Mouse (Mus musculus): ENCODE measurements around the gene Accs. TPM values are rescaled to one million over a fixed set of nuclear protein-coding genes. Genes with fewer than 3 reads are reported as not detected.

Gene Accs
- total RNA-seq (2015) (11.0 and 12.1 TPM in 2 replicates), total RNA-seq (2017) (11.3 and 16.5 TPM in 2 replicates)

DNA sequence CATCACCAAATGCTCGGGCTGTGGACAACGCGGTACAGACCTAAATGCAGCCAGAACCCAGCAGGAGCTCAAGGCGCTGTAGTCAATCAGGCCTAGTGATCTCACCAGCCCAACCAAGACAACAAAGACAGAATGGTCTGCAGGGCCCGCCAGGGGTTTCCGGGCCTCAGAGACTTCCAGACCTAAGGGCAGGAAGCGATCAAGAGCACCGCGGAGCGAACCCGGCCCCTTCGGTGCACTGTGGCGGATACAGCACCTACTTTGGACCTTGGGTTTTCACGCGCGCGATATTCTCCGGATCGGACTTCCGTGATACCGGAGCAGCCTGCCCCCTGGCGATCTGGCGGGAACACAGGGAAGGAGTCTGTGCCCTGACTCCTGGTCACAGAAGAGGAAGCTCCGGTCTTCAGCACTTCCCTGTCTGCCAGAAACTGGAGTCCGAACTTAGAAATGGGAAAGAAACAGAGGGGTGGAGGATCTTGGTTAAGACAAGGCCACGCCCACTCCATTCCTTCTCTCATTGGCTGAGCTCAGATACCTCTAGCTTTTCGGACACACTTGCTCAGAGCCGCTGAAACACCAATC is at the start of gene Accs:
Gene Accs, minus strand, starts transcription at position 439 of the 585 bp plus-strand sequence.
- peak; percentile 90 for ATAC-seq (replicated peaks; ENCODE audit: poor library complexity)

DNA sequence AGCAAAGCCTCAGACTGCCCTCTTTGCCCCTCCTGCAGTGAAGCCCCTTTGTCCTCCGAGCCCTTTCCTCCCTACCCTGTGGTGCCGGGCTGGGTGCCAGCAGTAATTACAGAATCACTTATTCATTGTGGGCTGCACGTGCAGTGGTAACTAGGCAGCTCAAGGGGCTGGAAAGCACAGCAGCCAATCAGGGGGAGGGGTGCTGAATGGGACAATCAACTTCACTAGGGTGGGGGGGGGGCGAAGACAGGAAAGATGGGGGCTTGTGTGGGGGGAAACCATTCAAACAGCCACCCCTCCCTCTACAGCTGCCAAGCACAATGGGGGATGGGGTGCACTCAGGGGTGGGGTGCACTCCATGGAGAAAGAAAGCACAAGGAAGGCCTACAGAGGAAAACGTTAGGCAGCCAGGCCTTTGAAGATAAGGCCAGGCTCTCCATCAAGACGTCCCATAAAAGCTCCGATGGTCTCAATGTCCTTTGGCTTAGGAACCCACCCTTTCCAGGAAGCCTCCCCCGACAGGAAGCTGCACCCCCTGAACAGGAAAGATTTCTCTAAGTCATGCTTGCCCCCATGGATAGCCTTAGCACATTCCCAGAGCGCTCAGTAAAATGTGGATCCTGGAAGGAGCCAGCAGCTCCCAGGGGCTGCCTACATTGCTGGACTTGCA is 42.0 kb upstream of the Accs start:
- ATAC-seq (replicated peaks; ENCODE audit: poor library complexity) = peak; percentile 63

DNA sequence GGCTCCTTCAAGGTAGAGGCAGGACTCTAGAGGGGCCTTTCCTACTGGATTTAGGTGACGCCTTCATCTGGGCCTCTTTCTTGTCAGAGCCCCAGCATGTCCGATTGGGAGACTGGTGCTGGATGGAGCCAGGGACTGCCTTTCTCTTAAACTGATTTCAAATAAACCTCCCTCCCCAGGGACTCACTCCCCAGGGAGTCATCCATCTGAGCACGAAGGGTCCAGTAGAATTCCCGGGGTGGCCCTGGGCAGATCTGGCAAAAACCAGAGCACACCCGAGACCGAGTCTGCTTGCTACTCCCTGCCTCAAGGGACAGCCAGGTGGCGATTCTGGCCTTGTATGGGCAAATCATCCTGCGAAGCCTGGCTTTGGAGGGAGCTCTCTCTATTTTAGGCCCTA is 40.4 kb upstream of the Accs start:
- no peak for ATAC-seq (replicated peaks; ENCODE audit: poor library complexity)

DNA sequence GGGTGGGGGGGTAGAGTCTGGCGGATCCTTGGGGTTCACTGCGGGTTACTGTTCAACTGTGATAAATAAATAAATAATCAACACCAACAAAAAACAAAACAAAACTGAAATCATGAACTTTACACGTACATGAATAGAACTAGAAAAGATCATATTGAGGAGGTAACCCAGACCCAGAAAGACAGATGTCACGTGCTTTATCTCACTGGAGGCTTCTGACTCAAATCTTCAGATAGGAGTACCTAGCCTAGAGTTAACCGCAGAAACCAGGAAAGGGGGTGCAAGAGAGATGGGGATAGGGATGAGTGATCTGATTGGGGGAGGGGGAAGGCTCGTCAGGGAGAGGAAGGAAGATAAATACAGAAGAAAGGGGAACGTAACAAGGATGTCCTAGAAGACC is 39.3 kb upstream of the Accs start:
- no peak for ATAC-seq (replicated peaks; ENCODE audit: poor library complexity)

DNA sequence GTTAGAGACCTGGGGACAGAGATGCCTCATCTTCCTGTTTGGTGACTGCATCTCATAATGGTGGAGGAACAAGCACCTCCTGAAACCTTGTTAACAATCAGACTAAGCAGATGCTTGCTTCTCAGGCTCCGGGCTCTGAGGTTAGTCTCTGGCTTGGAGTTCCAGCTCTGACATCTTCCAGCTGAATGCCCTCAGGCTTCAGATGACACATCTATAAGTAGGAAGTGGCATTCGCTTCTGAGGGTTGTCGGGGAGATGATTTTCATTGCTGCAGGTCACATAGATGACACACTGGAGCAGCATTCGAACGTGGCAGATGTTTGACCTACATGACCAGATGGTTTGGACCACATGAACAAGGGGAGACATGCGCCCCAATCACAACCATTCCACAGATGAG is 38.6 kb upstream of the Accs start:
- no peak for ATAC-seq (replicated peaks; ENCODE audit: poor library complexity)

DNA sequence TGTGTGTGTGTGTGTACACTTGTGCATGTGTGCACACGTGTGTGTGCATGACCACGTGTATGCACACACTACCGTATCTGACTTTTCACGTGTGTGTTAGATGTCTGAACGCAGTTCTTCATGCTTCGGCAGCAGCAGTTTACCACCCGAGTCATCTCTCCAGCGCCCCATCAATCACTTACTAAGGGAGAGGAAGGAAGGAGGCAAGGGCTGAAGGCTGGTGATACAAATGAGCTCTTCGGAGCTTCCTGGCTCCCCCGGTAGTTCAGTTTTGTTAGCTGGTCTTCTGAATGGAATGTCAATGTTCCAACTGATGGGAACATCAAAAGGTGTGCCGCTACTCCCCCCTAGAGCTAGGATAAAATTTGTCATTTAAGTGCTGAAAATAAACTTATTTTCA is 37.5 kb upstream of the Accs start:
- peak; percentile 18; the same call in 1 of the 2 replicates for ATAC-seq (replicated peaks; ENCODE audit: poor library complexity)

DNA sequence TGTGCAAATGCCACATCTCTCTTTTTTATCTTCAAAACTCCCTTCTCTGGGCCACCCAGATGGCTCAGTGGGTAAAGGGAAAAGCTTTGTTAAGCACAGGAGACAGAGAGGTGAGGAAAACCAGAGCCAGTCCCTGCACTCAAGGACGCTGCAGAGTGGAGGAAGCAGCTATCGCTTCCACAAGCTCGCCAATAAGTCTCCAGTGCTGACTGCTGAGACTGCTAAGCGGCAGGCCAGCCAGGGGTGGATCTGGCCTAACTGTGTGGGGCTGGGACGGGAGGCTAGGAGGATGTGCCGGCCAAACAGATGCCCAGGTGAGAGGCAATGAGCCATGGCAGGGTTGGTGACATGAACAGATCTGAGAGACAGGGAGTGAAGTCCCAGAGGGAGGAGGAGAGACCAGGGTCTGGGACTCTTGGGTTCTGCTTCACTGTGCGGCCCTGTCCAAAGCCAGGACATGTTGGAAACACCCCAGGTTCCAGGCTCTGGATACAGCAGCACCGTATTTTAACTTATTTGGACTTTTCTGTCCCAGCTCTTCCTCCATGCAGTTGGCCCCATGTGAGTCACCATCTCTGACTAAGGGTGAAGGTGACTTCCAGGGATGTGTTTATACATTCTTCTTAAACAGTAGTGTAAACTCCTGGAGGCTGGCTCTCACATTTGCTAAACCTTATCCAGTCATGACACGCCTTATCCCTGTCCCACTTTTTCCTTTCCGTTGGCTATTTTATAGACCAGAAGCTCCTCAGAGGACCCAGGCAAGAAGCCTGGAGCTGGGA is 36.5 kb upstream of the Accs start:
- no peak for ATAC-seq (replicated peaks; ENCODE audit: poor library complexity)

DNA sequence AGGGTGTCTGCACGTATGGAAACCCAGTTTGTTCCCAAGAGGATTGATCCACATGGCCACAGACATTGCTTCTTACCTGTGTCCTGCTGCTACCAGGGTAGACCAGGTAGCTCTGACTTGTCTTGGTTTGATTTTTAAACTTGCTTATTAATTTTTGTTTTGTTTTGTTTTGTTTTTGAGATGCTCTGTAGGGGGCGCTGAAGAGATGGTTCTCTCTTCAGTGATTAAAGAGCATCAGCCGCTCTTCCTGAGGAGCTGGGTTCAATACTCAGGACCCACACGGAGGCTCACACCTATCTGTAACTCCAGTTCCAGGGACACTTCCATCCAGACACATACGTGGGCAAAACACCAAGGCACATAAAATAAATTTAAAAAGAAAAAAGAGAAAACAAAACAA is 33.3 kb upstream of the Accs start:
- ATAC-seq (replicated peaks; ENCODE audit: poor library complexity) = no peak

DNA sequence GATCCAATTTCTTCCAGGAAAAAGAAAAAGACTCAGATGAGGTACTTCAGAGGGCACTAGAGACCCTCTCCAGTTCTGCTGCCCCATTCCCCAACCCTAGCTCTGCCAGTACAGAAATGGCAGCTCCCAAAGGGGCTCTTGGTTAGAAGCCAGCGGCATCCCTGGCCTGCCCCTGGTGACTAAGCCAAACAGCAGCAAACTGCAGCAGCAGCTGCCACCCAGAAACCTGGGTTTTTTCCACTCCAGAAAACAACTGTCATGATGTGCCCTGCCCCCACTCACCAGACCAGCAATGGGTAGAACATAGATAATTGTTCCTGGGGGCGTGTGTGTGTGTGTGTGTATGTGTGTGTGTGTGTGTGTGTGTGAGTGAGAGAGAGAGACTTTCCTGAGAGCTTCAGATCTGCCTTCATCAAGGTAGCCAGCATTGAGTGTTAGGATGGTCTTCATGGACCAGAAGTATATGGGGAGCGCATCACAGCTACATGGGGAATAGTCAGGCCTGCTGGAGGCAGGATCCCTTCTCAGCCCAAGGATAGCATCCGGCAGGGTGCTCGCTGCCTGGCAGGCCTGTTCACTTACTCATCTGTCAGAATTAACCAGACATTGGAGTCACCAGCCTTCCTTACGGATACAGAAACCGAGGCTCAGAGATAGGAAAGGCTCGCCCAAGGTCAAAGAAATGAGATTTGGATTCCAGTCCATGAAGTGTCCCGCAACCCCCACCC is 32.1 kb upstream of the Accs start:
- no peak for ATAC-seq (replicated peaks; ENCODE audit: poor library complexity)

DNA sequence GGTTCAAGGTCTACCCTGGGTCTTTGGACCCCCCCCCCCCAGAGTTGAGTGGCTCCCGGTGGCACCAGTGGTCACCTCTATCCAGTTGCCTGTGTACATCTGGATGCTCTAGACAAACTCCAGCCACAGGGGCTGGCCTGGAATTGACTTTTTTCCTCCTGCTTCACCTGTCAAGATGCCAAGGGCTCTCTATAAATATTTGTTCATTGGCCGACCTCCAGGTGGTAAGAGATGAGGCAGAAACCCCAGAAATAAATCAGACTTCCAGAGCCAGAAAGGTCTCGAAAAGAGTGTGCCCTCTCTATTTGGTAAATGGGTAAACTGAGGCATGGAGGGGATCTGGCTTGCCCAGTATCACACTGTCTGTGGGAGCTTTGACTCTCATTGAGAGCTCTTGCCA is 31.2 kb upstream of the Accs start:
- ATAC-seq (replicated peaks; ENCODE audit: poor library complexity) = no peak

DNA sequence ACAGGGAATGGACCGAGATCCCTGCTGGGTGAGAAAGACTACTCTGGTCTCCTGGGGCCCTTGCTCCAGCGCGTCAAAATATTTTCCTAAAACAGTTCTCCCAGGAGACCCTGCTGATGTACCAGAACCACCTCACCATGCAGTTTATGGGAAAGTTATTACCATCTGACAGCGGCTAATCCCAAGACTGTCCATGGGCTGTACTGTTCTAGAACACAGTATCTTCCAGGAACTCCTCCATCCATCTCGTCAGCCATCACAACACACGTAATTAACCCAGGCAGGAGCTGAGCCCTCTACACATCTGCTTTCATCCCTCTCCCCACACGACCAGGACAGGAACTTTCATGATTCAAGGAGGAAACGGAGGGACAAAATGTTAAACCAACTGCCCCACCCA is 30.7 kb upstream of the Accs start:
- ATAC-seq (replicated peaks; ENCODE audit: poor library complexity) = no peak

DNA sequence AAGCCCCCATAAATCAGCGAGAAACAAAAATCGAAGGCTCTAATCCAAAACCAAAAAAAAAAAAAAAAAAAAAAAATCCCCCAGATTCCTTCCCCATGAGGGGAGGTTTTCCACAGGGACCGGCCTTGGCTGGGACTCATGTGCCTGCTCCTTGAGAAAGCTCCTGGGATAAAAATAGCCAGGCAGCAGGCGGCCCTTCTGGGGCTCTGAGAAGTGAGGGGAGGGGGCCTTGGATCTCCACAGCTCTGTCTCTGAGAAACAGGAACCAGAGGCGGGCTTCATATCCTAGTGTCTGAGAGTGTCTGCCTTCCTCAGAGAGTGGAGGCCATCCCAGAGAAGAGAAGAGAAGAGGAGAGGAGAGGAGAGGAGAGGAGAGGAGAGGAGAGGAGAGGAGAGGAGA is 27.3 kb upstream of the Accs start:
- ATAC-seq (replicated peaks; ENCODE audit: poor library complexity) = no peak

DNA sequence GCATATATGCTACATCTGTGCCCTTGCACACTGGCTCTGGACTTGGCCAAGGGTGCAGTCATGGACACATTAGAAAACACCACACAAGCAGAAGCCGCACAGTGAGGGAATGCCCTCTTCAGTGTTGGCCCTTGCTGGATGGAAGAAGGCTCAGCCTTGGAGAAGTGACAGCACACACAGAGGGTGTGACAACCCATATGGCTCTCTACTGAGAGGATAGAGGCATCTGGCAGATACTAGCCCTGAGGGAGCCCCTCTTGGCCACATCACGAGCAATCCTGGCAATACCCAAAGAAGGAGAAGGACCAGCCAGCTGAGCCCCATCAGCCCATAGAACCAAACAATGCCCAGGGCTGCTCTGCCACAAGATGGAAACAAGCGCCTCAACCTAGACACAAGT is 24.9 kb upstream of the Accs start:
- no peak for ATAC-seq (replicated peaks; ENCODE audit: poor library complexity)

DNA sequence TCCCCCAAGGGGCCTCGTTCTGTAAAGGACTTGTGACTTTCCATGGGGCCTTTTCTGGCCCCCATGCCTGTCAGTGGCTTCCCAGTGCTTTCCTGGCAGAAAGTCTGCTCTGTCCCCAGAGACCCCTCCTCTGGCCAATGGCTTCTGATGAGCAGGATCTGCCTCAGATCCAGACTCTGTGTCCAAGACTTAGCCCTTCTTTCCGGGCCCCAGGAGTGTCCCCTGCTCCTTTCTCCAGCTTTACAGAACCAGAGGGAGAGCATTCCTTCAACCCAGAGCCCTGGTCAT is 24.4 kb upstream of the Accs start:
- no peak for ATAC-seq (replicated peaks; ENCODE audit: poor library complexity)

DNA sequence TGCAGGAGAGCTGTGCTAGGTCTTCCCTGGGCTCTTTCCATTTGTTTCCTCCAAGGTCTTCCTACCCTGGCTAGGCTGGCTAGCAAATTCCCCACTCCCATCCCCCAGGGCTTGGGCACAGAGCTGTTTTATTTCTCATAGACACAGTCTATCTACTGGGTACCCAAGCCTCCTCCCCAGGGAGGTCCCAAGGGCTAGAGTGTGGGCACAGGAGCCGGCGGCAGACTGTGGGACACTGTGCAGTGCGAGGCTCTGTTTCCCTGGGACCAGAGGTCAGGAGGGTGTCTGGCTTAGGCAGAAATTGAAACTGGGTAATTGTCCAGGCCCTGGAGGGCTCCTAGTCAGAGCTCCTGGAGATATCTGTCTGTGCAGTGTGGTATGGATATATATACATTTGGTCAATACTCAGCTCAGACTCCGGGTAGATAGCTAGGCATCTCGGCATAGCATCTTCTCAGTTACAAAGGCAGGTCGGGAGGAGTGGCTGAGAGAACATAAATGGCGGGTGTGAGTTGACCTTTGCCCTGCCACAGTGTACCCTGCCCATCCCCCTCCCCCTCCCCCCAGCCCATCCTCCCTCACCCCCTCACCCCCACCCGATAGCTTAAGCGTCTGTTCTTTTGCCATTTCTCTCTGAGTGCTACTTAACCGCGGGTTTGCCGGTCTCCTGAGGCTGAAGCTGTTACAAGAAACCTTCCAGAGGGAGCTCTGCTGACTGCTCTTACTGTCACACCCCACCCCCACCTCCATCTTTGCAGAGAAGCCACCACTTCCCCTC is 23.9 kb upstream of the Accs start:
- no peak for ATAC-seq (replicated peaks; ENCODE audit: poor library complexity)

DNA sequence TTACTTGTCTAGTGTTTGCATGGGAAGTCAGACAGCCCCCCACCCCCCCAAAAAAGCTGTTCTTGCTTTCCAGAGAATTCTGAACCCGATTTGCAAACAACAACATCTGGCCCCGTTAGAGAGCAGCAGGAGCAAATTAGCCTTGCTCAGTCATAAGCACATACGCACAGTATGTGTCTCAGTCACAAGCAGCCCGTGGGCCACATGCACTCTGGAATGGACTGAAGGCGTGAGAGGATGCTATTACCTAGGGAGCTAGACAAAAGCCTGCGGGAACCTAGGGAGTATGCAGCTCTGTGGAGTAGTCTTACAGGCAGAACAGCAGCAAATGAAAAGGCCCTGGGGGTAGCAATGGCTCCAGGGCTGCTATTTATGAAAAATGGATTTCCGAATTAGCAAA is 22.5 kb upstream of the Accs start:
- no peak for ATAC-seq (replicated peaks; ENCODE audit: poor library complexity)

DNA sequence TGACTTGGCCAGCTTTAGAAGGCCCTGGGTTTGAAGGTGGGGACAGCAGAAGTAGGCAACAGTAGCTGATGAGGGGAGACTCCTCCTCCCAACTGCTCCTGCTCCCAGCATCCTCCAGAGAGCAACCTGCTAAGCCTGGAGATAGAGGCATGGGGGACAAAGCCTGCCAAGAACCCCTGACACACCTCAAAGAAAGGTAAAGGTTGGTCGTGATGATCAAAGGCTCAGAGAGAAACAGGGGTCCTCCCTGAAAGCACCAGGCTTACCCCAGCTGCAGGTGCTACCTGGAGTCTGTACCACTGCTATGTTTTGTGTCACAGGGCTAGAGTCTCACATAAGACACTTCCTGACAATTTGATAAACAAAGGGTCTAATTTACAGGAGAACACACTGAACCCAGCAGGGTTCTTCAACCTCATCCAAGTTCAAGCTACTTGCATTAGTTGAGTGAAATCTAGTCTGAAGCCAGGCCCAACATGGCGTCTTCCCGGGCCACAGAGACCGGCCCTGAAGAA is 21.7 kb upstream of the Accs start:
- no peak for ATAC-seq (replicated peaks; ENCODE audit: poor library complexity)

DNA sequence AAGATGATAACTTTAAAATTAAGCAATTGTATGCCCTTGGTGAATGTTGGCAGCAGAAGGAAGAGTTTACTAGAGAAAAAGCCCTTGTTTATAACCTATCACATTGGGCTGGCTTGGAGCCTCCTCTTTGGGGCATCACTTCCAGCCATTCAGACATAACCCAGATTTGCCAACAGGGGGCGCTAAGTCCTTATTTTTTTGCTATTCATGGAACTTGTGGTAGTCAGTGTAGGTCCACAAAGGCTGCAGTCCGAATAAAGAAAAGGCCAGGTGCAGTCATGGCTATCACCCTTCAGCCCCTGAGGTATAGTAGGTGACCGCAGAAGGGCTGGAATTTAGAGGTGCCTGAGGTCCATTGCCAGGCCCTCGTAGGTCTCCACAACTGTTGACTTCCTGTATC is 21.1 kb upstream of the Accs start:
- ATAC-seq (replicated peaks; ENCODE audit: poor library complexity) = peak; percentile 70

DNA sequence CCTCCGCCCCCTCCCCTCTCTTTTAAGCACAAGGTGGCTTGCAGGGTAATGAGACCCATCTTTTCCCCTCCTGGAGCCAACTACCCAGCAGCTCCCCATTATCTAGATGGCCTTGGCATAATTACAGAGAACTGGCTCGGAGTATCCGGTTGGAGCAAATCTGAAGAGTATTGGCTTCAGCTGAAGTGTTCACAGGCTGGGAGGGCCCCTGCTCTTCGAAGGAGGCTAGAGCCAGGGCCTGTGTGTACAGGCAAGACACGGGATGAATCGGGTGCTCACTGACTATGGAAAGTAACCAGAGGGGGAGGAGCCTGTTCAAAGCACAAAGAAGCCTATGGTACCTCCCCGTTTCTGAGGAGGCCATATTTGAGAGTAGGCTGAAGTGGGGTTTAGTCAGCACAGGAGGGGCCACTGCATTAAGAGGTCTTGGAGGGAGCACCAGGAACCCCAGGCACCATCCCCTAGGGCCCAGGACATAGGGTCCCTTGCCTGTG is 19.4 kb upstream of the Accs start, which contains the start of gene Accsl:
Gene Accsl, minus strand, starts transcription at position 51 of the 494 bp plus-strand sequence.
- no peak for ATAC-seq (replicated peaks; ENCODE audit: poor library complexity)

DNA sequence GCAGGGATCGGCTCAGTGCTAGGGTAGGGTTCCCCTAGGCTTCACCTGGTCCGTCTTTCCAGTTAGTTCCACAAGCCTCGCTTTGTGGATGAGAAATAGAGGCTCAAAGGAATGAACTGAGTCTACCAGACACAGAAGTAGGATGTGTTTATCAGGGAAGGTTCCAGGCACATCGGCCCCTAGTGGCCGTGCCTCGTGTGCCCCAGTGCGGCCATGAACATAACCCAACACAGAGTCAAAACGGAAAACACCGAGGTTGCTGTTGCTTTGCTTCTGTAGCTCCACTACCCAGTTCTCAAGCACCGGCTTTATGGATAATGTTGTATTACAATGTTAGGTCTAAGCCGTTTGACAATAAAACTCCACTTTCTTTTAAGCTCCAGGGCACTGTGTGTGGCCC is 18.8 kb upstream of the Accs start:
- no peak for ATAC-seq (replicated peaks; ENCODE audit: poor library complexity)

DNA sequence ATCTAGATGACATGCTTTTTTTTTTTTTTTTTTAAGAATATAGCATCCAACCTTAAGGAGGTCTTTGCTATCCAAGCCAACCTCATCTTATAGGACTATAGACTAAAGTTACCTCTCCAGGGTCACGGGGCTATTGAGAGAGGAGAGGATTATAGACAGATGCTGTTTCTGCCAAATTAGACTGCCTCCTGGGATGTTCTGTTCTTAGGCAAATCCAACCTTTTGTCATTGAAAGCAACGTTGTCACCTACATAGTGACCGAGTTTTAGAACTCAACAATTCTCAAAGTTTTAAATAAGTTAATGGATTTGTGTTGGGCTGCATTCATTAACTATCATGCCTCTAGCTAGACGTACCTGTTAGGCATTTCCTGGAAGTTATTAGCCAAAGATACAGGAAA is 13.5 kb upstream of the Accs start:
- no peak for ATAC-seq (replicated peaks; ENCODE audit: poor library complexity)
